Mouse (Mus musculus): Measurements from ENCODE around the gene Nxpe2. TPM values are rescaled to one million over a fixed set of nuclear protein-coding genes. Genes with fewer than 3 reads are reported as not detected.

Gene Nxpe2
- polyA plus RNA-seq (2015; fragmentation: Nextera tagmentation; extraction: Ambion mirVana), result 1.4 and 2.2 TPM in 2 replicates

GRCm38 (mm10) chr9:48353148-48353698 is at the start of gene Nxpe2:
TSS of gene Nxpe2 (minus strand) at chr9:48353454.
- 40% methylated on average over 2 of the region's 2 CpGs for WGBS
- no peaks in the 10 kb centered on the region for H3K36me3 ChIP-seq
- no peaks in the 10 kb centered on the region for H3K27me3 ChIP-seq
- ATAC-seq (ENCODE audit: low FRiP score, low read depth), result no peak
- H3K4me2 ChIP-seq (replicated peaks), result no peak within 1 kb of the TSS
- H3K4me3 ChIP-seq, result no peak within 1 kb of the TSS
- peaks cover 25% of the 10 kb centered on the region for H3K4me1 ChIP-seq
- H3K9ac ChIP-seq, result no peak within 1 kb of the TSS
- 0 out of 2 replicates have a peak within 1 kb of the TSS, but pooled peaks have one; percentile 22 for H3K27ac ChIP-seq
- H3K9me3 ChIP-seq, result no peaks in the 10 kb centered on the region

GRCm38 (mm10) chr9:48389983-48390382 is 36.7 kb upstream of the Nxpe2 start:
- Histone ChIP-seq H3K9me3 (no peaks in the 10 kb centered on the region), H3K4me3 (no peak overlapping the region), H3K27ac (no peak overlapping the region), H3K9ac (no peak overlapping the region), H3K36me3 (no peaks in the 10 kb centered on the region), H3K4me2 (replicated peaks) (no peak overlapping the region), H3K27me3 (no peaks in the 10 kb centered on the region), H3K4me1 (peaks cover 8% of the 10 kb centered on the region; the same call in 1 of the 2 replicates)
- ATAC-seq (ENCODE audit: low FRiP score, low read depth), result no peak
- WGBS, result 40% methylated on average over 3 of the region's 3 CpGs

GRCm38 (mm10) chr9:48388451-48388850 is 35.2 kb upstream of the Nxpe2 start:
- no peak overlapping the region for H3K4me3 ChIP-seq
- 60% methylated on average over 4 of the region's 4 CpGs for WGBS
- ATAC-seq (ENCODE audit: low FRiP score, low read depth), result no peak
- peaks cover 8% of the 10 kb centered on the region; the same call in 1 of the 2 replicates for H3K4me1 ChIP-seq
- H3K9me3 ChIP-seq, result no peaks in the 10 kb centered on the region
- no peaks in the 10 kb centered on the region for H3K36me3 ChIP-seq
- H3K27ac ChIP-seq, result no peak overlapping the region
- H3K9ac ChIP-seq, result no peak overlapping the region
- H3K4me2 ChIP-seq (replicated peaks), result no peak overlapping the region
- H3K27me3 ChIP-seq, result no peaks in the 10 kb centered on the region

GRCm38 (mm10) chr9:48374357-48374756 is 21.1 kb upstream of the Nxpe2 start:
- H3K36me3 ChIP-seq, result no peaks in the 10 kb centered on the region
- H3K4me3 ChIP-seq, result no peak overlapping the region
- no peak overlapping the region for H3K9ac ChIP-seq
- no peaks in the 10 kb centered on the region for H3K27me3 ChIP-seq
- ATAC-seq (ENCODE audit: low FRiP score, low read depth), result no peak
- no peaks in the 10 kb centered on the region for H3K4me1 ChIP-seq
- WGBS, result 65% methylated on average over 2 of the region's 2 CpGs
- H3K4me2 ChIP-seq (replicated peaks), result no peak overlapping the region
- H3K27ac ChIP-seq, result no peak overlapping the region
- no peaks in the 10 kb centered on the region for H3K9me3 ChIP-seq

- Histone ChIP-seq H3K4me3 (no peak overlapping the region), H3K4me2 (replicated peaks) (no peak overlapping the region), H3K36me3 (no peaks in the 10 kb centered on the region), H3K9me3 (no peaks in the 10 kb centered on the region), H3K27ac (no peak overlapping the region), H3K27me3 (no peaks in the 10 kb centered on the region), H3K9ac (no peak overlapping the region), H3K4me1 (no peaks in the 10 kb centered on the region)
- no peak for ATAC-seq (ENCODE audit: low FRiP score, low read depth)
- 74% methylated on average over 4 of the region's 4 CpGs for WGBS
Measured at GRCm38 (mm10) chr9:48373232-48373878, 20.1 kb upstream of the Nxpe2 start.

- ATAC-seq (ENCODE audit: low FRiP score, low read depth), result no peak
- Histone ChIP-seq H3K9ac (no peak overlapping the region), H3K27ac (no peak overlapping the region), H3K4me1 (peaks cover 25% of the 10 kb centered on the region), H3K36me3 (no peaks in the 10 kb centered on the region), H3K4me3 (no peak overlapping the region), H3K9me3 (no peaks in the 10 kb centered on the region), H3K27me3 (no peaks in the 10 kb centered on the region), H3K4me2 (replicated peaks) (no peak overlapping the region)
- WGBS, result 77% methylated on average over 6 of the region's 6 CpGs
Measured at GRCm38 (mm10) chr9:48362743-48363142, 9.5 kb upstream of the Nxpe2 start.

GRCm38 (mm10) chr9:48361815-48362631 is 8.8 kb upstream of the Nxpe2 start:
- WGBS, result 48% methylated on average over 14 of the region's 14 CpGs
- H3K4me3 ChIP-seq, result no peak overlapping the region
- no peak overlapping the region for H3K4me2 ChIP-seq (replicated peaks)
- H3K4me1 ChIP-seq, result peaks cover 18% of the 10 kb centered on the region
- no peak overlapping the region for H3K9ac ChIP-seq
- no peak overlapping the region for H3K27ac ChIP-seq
- peak; percentile 54; the same call in 1 of the 2 replicates for ATAC-seq (ENCODE audit: low FRiP score, low read depth)
- no peaks in the 10 kb centered on the region for H3K27me3 ChIP-seq
- no peaks in the 10 kb centered on the region for H3K9me3 ChIP-seq
- no peaks in the 10 kb centered on the region for H3K36me3 ChIP-seq

GRCm38 (mm10) chr9:48360826-48361225 is 7.6 kb upstream of the Nxpe2 start:
- no peaks in the 10 kb centered on the region for H3K9me3 ChIP-seq
- WGBS, result 68% methylated on average over 4 of the region's 4 CpGs
- no peak for ATAC-seq (ENCODE audit: low FRiP score, low read depth)

GRCm38 (mm10) chr9:48357097-48357496 is 3.8 kb upstream of the Nxpe2 start:
- no peak for ATAC-seq (ENCODE audit: low FRiP score, low read depth)

More at GRCm38 (mm10) chr9:48360826-48361225, 7.6 kb upstream of the Nxpe2 start:
- Histone ChIP-seq H3K4me2 (replicated peaks) (no peak overlapping the region), H3K4me3 (no peak overlapping the region), H3K36me3 (no peaks in the 10 kb centered on the region), H3K9ac (no peak overlapping the region), H3K27ac (no peak overlapping the region), H3K27me3 (no peaks in the 10 kb centered on the region), H3K4me1 (peaks cover 18% of the 10 kb centered on the region)

GRCm38 (mm10) chr9:48354793-48355192 is 1.5 kb upstream of the Nxpe2 start:
- Histone ChIP-seq H3K4me3 (no peak overlapping the region), H3K27me3 (no peaks in the 10 kb centered on the region), H3K27ac (0 out of 2 replicates have a peak overlapping the region, but pooled peaks have one; percentile 22), H3K9ac (no peak overlapping the region), H3K4me1 (peaks cover 25% of the 10 kb centered on the region), H3K36me3 (no peaks in the 10 kb centered on the region), H3K9me3 (no peaks in the 10 kb centered on the region), H3K4me2 (replicated peaks) (no peak overlapping the region)
- no peak for ATAC-seq (ENCODE audit: low FRiP score, low read depth)
- WGBS, result 43% methylated on average over 3 of the region's 3 CpGs

More at GRCm38 (mm10) chr9:48357097-48357496, 3.8 kb upstream of the Nxpe2 start:
- no peak overlapping the region for H3K4me2 ChIP-seq (replicated peaks)
- H3K36me3 ChIP-seq, result no peaks in the 10 kb centered on the region
- H3K9ac ChIP-seq, result no peak overlapping the region
- peaks cover 29% of the 10 kb centered on the region for H3K4me1 ChIP-seq
- no peak overlapping the region for H3K4me3 ChIP-seq
- no peak overlapping the region for H3K27ac ChIP-seq
- WGBS, result 90% methylated on average over 3 of the region's 3 CpGs
- H3K27me3 ChIP-seq, result no peaks in the 10 kb centered on the region
- H3K9me3 ChIP-seq, result no peaks in the 10 kb centered on the region

GRCm38 (mm10) chr9:48354122-48354521 is 868 bp upstream of the Nxpe2 start:
- no peak overlapping the region for H3K4me2 ChIP-seq (replicated peaks)

GRCm38 (mm10) chr9:48345866-48346265 is 7.4 kb downstream of the Nxpe2 start:
- Histone ChIP-seq H3K4me1 (peaks cover 4% of the 10 kb centered on the region; the same call in 1 of the 2 replicates), H3K9me3 (no peaks in the 10 kb centered on the region), H3K9ac (no peak overlapping the region), H3K36me3 (no peaks in the 10 kb centered on the region), H3K4me2 (replicated peaks) (no peak overlapping the region), H3K27me3 (no peaks in the 10 kb centered on the region), H3K27ac (no peak overlapping the region), H3K4me3 (no peak overlapping the region)
- no peak for ATAC-seq (ENCODE audit: low FRiP score, low read depth)
- WGBS, result 83% methylated on average over 3 of the region's 3 CpGs

More at GRCm38 (mm10) chr9:48354122-48354521, 868 bp upstream of the Nxpe2 start:
- ATAC-seq (ENCODE audit: low FRiP score, low read depth), result no peak
- Histone ChIP-seq H3K36me3 (no peaks in the 10 kb centered on the region), H3K9ac (no peak overlapping the region), H3K9me3 (no peaks in the 10 kb centered on the region), H3K27ac (0 out of 2 replicates have a peak overlapping the region, but pooled peaks have one; percentile 22), H3K27me3 (no peaks in the 10 kb centered on the region), H3K4me3 (no peak overlapping the region), H3K4me1 (peaks cover 25% of the 10 kb centered on the region)
- WGBS, result 32% methylated on average over 4 of the region's 4 CpGs

Measured in limb, embryonic 13.5 days (tissue).